Mouse (Mus musculus) lung, adult 2 months (tissue): Measurements from ENCODE around the gene Syn3.

Source experiments
- CTCF ChIP-seq: fragments of 200-500 bp; IDR thresholded peaks from 2 replicates; pipeline ENCODE4 v1.5.1; 2011; ENCODE audit warnings: mild to moderate bottlenecking, low read length, control low read depth; ENCODE audit not compliant: insufficient read depth
- POLR2A ChIP-seq: fragments of 200-500 bp; IDR thresholded peaks from 2 replicates; pipeline ENCODE4 v1.6.1; 2011; ENCODE audit warnings: low read depth, mild to moderate bottlenecking, control low read depth, low read length, borderline replicate concordance; ENCODE audit errors: extremely low read depth

DNA sequence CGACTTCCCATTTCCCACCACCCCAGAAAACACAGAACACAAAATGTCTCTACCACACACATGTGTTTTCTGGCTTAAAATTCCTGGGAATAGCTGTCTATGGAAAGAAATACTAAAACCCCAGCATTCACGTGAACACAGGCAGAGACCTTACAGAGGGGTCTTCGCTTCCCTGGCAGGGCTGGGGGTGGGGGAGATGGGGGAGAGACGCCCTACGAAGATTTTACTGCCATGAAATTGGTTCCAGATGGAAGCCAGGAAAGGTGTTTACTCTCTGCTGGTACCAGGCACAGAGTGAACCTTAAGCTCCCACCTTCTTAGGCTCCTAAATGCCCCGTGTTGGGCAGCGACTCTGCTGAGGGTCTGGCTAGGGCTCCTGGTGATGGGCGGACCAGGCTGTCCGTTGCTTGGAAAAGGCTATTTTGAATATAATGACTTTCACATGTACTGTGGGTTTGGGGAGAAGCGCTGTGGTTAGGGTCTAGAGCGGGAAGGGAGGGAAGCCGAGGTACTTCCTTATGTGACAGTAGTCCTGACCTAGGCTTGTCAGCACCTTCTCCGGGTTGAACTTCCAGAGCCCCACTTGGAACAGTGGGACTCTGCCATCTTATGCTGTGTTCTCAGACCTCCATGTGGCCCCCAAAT is 203.1 kb downstream of the Syn3 start:
- TF ChIP-seq CTCF = no peak
- no peak for TF ChIP-seq POLR2A
